Mouse (Mus musculus) kidney, postnatal 0 days (tissue): Measurements from ENCODE around the gene Dnah7c. TPM values are rescaled to one million over a fixed set of nuclear protein-coding genes. Genes with fewer than 3 reads are reported as not detected.
"Not testable (repeated sequence)": the region's sequence is repeated elsewhere in the genome, so short reads cannot be mapped to it uniquely, and the experiment has no call there.

ENCODE experiments used
- ATAC-seq: fragments of 200-750 bp; cut with Nextera tagmentation; replicated peaks from 2 replicates; pipeline ENCODE4 v1.8.0; 2017; ENCODE audit warnings: low read depth, moderate number of reproducible peaks, moderate TSS enrichment, moderate library complexity; ENCODE audit not compliant: low FRiP score
- DNase-seq: peaks from one replicate; pipeline ENCODE4 v3.0.0-alpha.2; 2016; ENCODE audit warnings: low spot score
- H3K27ac ChIP-seq: fragments of 300-500 bp; sonication (generic); 2 replicates; pipeline ENCODE4 v1.5.1; 2014; ENCODE audit warnings: mild to moderate bottlenecking
- H3K27me3 ChIP-seq: fragments of 300-500 bp; sonication (generic); 2 replicates; pipeline ENCODE4 v1.6.1; 2014; ENCODE audit warnings: low read length, mixed read lengths; ENCODE audit not compliant: insufficient read depth
- H3K36me3 ChIP-seq: fragments of 300-500 bp; sonication (generic); 2 replicates; pipeline ENCODE4 v1.6.1; 2014; ENCODE audit warnings: low read length, mixed read lengths; ENCODE audit not compliant: insufficient read depth
- H3K4me1 ChIP-seq: fragments of 300-500 bp; sonication (generic); replicated peaks from 2 replicates; pipeline ENCODE4 v1.6.1; 2014; ENCODE audit warnings: antibody characterized with exemption, low read length, mixed read lengths; ENCODE audit not compliant: insufficient read depth
- H3K4me2 ChIP-seq: fragments of 300-500 bp; sonication (generic); 2 replicates; pipeline ENCODE4 v1.6.1; 2014; ENCODE audit warnings: mild to moderate bottlenecking, low read length, moderate library complexity, mixed read lengths
- H3K4me3 ChIP-seq: fragments of 300-500 bp; sonication (generic); replicated peaks from 2 replicates; pipeline ENCODE4 v1.5.1; 2014; ENCODE audit warnings: low read depth, low read length
- H3K9ac ChIP-seq: fragments of 300-500 bp; sonication (generic); 2 replicates; pipeline ENCODE4 v1.6.1; 2014; ENCODE audit warnings: low read depth, low read length
- H3K9me3 ChIP-seq: fragments of 300-500 bp; sonication (generic); replicated peaks from 2 replicates; pipeline ENCODE4 v1.6.1; 2016; ENCODE audit warnings: low read length, inconsistent platforms, mixed read lengths
- CTCF ChIP-seq: IDR thresholded peaks from 2 replicates; pipeline ENCODE4 v1.5.1; 2016; ENCODE audit warnings: antibody characterized with exemption, low read depth, mild to moderate bottlenecking, moderate library complexity
- WGBS: fragments of 180-500 bp; shearing (Covaris S2); extraction: QIAGEN DNeasy Blood & Tissue Kit; methylation state at CpG from one replicate; pipeline ENCODE4 v1.1.7; 2014; 5-methylcytosine and 5-hydroxymethylcytosine counted together
- polyA plus RNA-seq: library from polyadenylated mRNA; unstranded; fragments of >200 nt; fragmentation: Nextera tagmentation; extraction: Ambion mirVana; gene quantifications from 2 replicates; pipeline ENCODE4 v1.2.1, GENCODE M21; 2015

Gene Dnah7c
- polyA plus RNA-seq: 0.05 and 0.08 TPM in 2 replicates

- WGBS: 9% methylated on average over 30 of the region's 30 CpGs
- H3K4me1 ChIP-seq: no peaks in the 10 kb centered on the region
- DNase-seq (peak; percentile 45), ATAC-seq (peak; percentile 72)
- no peaks in the 10 kb centered on the region for H3K36me3 ChIP-seq
- no peak within 1 kb of the TSS; the same call in 1 of the 2 replicates for H3K9ac ChIP-seq
- peak within 1 kb of the TSS; percentile 42 for H3K4me3 ChIP-seq
- no peak within 1 kb of the TSS for H3K27ac ChIP-seq
- peak; percentile 48 for TF ChIP-seq CTCF
- H3K9me3 ChIP-seq: no peaks in the 10 kb centered on the region
- H3K4me2 ChIP-seq: peak within 1 kb of the TSS; percentile 61
- no peaks in the 10 kb centered on the region for H3K27me3 ChIP-seq
Measured at GRCm38 (mm10) chr1:46425137-46425925, at the start of gene Dnah7c. Gene Dnah7c (plus strand): TSS chr1:46425592.

- not testable (repeated sequence) for H3K4me3 ChIP-seq, H3K9me3 ChIP-seq, H3K27ac ChIP-seq, H3K4me2 ChIP-seq, DNase-seq, H3K9ac ChIP-seq, ATAC-seq, H3K36me3 ChIP-seq, H3K4me1 ChIP-seq, H3K27me3 ChIP-seq
- WGBS: 89% methylated on average over 3 of the region's 3 CpGs
Measured at GRCm38 (mm10) chr1:46380641-46381040, 44.8 kb upstream of the Dnah7c start.

DNA sequence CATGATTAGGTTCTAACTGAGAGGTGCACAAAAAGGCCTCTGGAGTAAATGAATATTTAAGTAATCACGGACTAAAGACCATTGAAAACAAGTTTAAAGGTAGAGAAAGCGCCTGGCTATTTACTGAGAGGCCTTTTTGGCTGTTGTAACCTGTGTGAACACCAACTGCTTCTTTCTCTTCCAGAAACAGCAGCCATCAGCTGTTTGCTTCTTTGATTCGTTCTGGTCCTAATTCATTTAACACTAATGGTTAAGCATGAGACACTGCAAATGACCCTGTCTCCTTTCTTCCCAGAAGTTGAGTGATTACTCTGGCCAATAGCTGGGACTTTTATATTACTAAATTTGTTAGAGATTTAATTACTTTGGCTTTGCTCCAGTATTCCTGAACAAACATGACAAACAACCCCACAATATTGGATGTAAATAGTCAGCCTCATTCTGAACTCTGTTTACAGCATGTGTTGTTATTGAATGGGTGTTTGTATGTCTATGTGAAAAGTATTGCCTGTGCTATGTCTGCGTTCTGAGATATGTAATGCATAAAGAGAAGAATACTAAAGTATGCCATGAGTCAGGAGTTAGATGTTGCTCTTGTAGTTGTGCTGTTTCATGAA, 30.6 kb upstream of the Dnah7c start:
- not testable (repeated sequence) for H3K36me3 ChIP-seq

GRCm38 (mm10) chr1:46408324-46409115, 16.9 kb upstream of the Dnah7c start:
- WGBS: 69% methylated on average over 6 of the region's 6 CpGs
- Histone ChIP-seq H3K9ac (no peak overlapping the region), H3K27me3 (no peaks in the 10 kb centered on the region), H3K9me3 (no peaks in the 10 kb centered on the region), H3K4me2 (no peak overlapping the region), H3K27ac (no peak overlapping the region), H3K36me3 (no peaks in the 10 kb centered on the region), H3K4me1 (no peaks in the 10 kb centered on the region), H3K4me3 (no peak overlapping the region)
- no peak for ATAC-seq
- no peak for DNase-seq
- TF ChIP-seq CTCF: no peak

More for the DNA sequence above, 30.6 kb upstream of the Dnah7c start:
- not testable (repeated sequence) for ATAC-seq, H3K9me3 ChIP-seq, H3K4me2 ChIP-seq, H3K9ac ChIP-seq, H3K27me3 ChIP-seq, H3K4me1 ChIP-seq, H3K4me3 ChIP-seq, H3K27ac ChIP-seq
- 63% methylated on average over 3 of the region's 4 CpGs for WGBS
- peak; percentile 61 for DNase-seq

- H3K4me1 ChIP-seq, H3K9ac ChIP-seq, H3K4me2 ChIP-seq, DNase-seq, H3K27ac ChIP-seq, H3K27me3 ChIP-seq, H3K4me3 ChIP-seq, ATAC-seq, H3K36me3 ChIP-seq, H3K9me3 ChIP-seq: not testable (repeated sequence)
- WGBS: 89% methylated on average over 7 of the region's 7 CpGs
Measured at GRCm38 (mm10) chr1:46414798-46415197, 10.6 kb upstream of the Dnah7c start.

GRCm38 (mm10) chr1:46416946-46417345, 8.4 kb upstream of the Dnah7c start:
- H3K4me2 ChIP-seq, H3K27ac ChIP-seq, H3K4me3 ChIP-seq, H3K36me3 ChIP-seq, H3K4me1 ChIP-seq, ATAC-seq, H3K27me3 ChIP-seq, H3K9me3 ChIP-seq, H3K9ac ChIP-seq: not testable (repeated sequence)
- peak; percentile 70 for DNase-seq
- peak; percentile 73 for TF ChIP-seq CTCF
- 18% methylated on average over 3 of the region's 3 CpGs for WGBS

- not testable (repeated sequence) for H3K27me3 ChIP-seq, H3K27ac ChIP-seq, H3K4me1 ChIP-seq, H3K9ac ChIP-seq, H3K4me2 ChIP-seq, ATAC-seq, DNase-seq, H3K9me3 ChIP-seq, H3K36me3 ChIP-seq, H3K4me3 ChIP-seq
- WGBS: 71% methylated on average over 3 of the region's 4 CpGs
Measured at GRCm38 (mm10) chr1:46418966-46419365, 6.4 kb upstream of the Dnah7c start.
